ENCODE assay signal across 20 mouse cellular contexts in genomic region chr14:62884171-62884570, GRCm38 (mm10). TPM values are rescaled to one million over a fixed set of nuclear protein-coding genes. Genes with fewer than 3 reads are reported as not detected.
DNase-seq lines count a peak whose midpoint lies in the region; ATAC-seq and TF ChIP-seq lines count a peak whose summit lies in the region.
"Had no signal": no experiment of that assay in that cellular context is flagged by ENCODE, and none has a peak within 500 bp of the region (broad histone marks: within the 10 kb centered on the region; RNA-seq: fewer than 3 reads in every experiment).

No protein-coding gene starts in this region.

- no peak overlapping the region for H3K4me3 ChIP-seq in heart, adult 2 months
- no peak overlapping the region for H3K4me3 ChIP-seq in liver, adult 2 months (ENCODE audit: insufficient read depth, low read depth, low read length)
- no peak overlapping the region for H3K4me3 ChIP-seq in liver, embryonic 12.5 days
- H3K4me3 ChIP-seq: forebrain, embryonic 13.5 days; heart, embryonic 15.5 days; intestine, embryonic 15.5 days; limb, embryonic 12.5 days; midbrain, embryonic 12.5 days; neural tube, embryonic 13.5 days had no signal

- peak overlapping the region; percentile 5; the same call in 1 of the 2 replicates for H3K27ac ChIP-seq in heart, adult 2 months
- peak overlapping the region; percentile 30; the same call in 1 of the 2 replicates for H3K27ac ChIP-seq in liver, adult 2 months (replicated peaks; ENCODE audit: insufficient read depth, low read depth, low read length)
- H3K27ac ChIP-seq in liver, embryonic 12.5 days, result no peak overlapping the region; the same call in 1 of the 2 replicates
- H3K27ac ChIP-seq: forebrain, embryonic 13.5 days; heart, embryonic 15.5 days; hindbrain, embryonic 14.5 days; intestine, embryonic 15.5 days; limb, embryonic 12.5 days; macrophage; midbrain, embryonic 12.5 days; neural tube, embryonic 13.5 days had no signal

- no peak overlapping the region for H3K9ac ChIP-seq in heart, adult 2 months (ENCODE audit: low read depth, low read length)
- no peak overlapping the region for H3K9ac ChIP-seq in liver, adult 2 months (ENCODE audit: low read depth, low read length)
- H3K9ac ChIP-seq in liver, embryonic 12.5 days, result no peak overlapping the region
- H3K9ac ChIP-seq: forebrain, embryonic 13.5 days; heart, embryonic 15.5 days; hindbrain, embryonic 14.5 days; intestine, embryonic 15.5 days; limb, embryonic 12.5 days; midbrain, embryonic 12.5 days; neural tube, embryonic 13.5 days had no signal

- peaks cover 23% of the 10 kb centered on the region for H3K4me1 ChIP-seq in heart, adult 2 months (ENCODE audit: control insufficient read depth, insufficient read depth, low read length)
- peaks cover 30% of the 10 kb centered on the region for H3K4me1 ChIP-seq in liver, adult 2 months (ENCODE audit: control insufficient read depth, insufficient read depth, low read length)
- peaks cover 27% of the 10 kb centered on the region for H3K4me1 ChIP-seq in liver, embryonic 12.5 days

- peaks cover 26% of the 10 kb centered on the region for H3K36me3 ChIP-seq in heart, adult 2 months (ENCODE audit: control insufficient read depth, insufficient read depth, low read length)
- no peaks in the 10 kb centered on the region for H3K36me3 ChIP-seq in liver, adult 2 months (ENCODE audit: control insufficient read depth, insufficient read depth, low read length)
- no peaks in the 10 kb centered on the region for H3K36me3 ChIP-seq in liver, embryonic 12.5 days
- H3K36me3 ChIP-seq: heart, embryonic 15.5 days; intestine, embryonic 15.5 days; limb, embryonic 12.5 days; midbrain, embryonic 12.5 days; neural tube, embryonic 13.5 days had no signal

- no peak for DNase-seq in heart, adult 2 months
- no peak for DNase-seq in heart, postnatal 25 days (ENCODE audit: low spot score)
- DNase-seq in liver, adult 2 months (ENCODE audit: extremely low read depth, low read depth, low spot score), result peak; percentile 97
- DNase-seq in brain, adult 2 months (ENCODE audit: low read depth, low spot score), result peak; percentile 22
- peak; percentile 37 to 71 for DNase-seq in kidney, postnatal 25 days
- DNase-seq in thymus, postnatal 0 days (ENCODE audit: low spot score), result no peak
- DNase-seq: adrenal gland, adult 2 months; cerebellum, postnatal 10 days; embryo, embryonic 11 days; right cerebral cortex, postnatal 25 days; thymus, postnatal 25 days had no signal

- H3K27me3 ChIP-seq in heart, adult 2 months (ENCODE audit: control insufficient read depth, insufficient read depth, low read length), result no peaks in the 10 kb centered on the region
- no peaks in the 10 kb centered on the region for H3K27me3 ChIP-seq in liver, adult 2 months (ENCODE audit: control insufficient read depth, insufficient read depth, low read length)
- H3K27me3 ChIP-seq in liver, embryonic 12.5 days (replicated peaks), result no peaks in the 10 kb centered on the region
- H3K27me3 ChIP-seq: forebrain, embryonic 13.5 days; heart, embryonic 15.5 days; intestine, embryonic 15.5 days; limb, embryonic 12.5 days; midbrain, embryonic 12.5 days; neural tube, embryonic 13.5 days had no signal

- H3K4me2 ChIP-seq in liver, embryonic 12.5 days, result no peak overlapping the region
- H3K4me2 ChIP-seq: forebrain, embryonic 13.5 days; heart, embryonic 15.5 days; hindbrain, embryonic 14.5 days; intestine, embryonic 15.5 days; limb, embryonic 12.5 days; midbrain, embryonic 12.5 days; neural tube, embryonic 13.5 days had no signal

- H3K9me3 ChIP-seq in liver, embryonic 12.5 days (replicated peaks), result no peaks in the 10 kb centered on the region
- H3K9me3 ChIP-seq: forebrain, embryonic 13.5 days; heart, embryonic 15.5 days; intestine, embryonic 15.5 days; limb, embryonic 12.5 days; midbrain, embryonic 12.5 days; neural tube, embryonic 13.5 days had no signal

- 29% methylated on average over 5 of the region's 5 CpGs for WGBS in heart, adult 2 months
- 12% methylated on average over 5 of the region's 5 CpGs for WGBS in liver, adult 2 months
- 54% methylated on average over 5 of the region's 5 CpGs for WGBS in liver, embryonic 12.5 days (ENCODE audit: insufficient replicate concordance)

- TF ChIP-seq CTCF in heart, adult 2 months (IDR thresholded peaks at IDR 0.05), result no peak
- TF ChIP-seq CTCF in liver, adult 2 months (IDR thresholded peaks at IDR 0.05; ENCODE audit: low read depth, low read length), result no peak

- TF ChIP-seq EP300 in heart, adult 2 months (IDR thresholded peaks at IDR 0.05; ENCODE audit: insufficient read depth, low read depth, low read length), result no peak

- ATAC-seq in liver, embryonic 12.5 days, result no peak
- ATAC-seq: intestine, embryonic 15.5 days had no signal

- H3K79me2 ChIP-seq in heart, adult 2 months (replicated peaks; ENCODE audit: control insufficient read depth, insufficient read depth, low read length), result peaks cover 2% of the 10 kb centered on the region; the same call in 1 of the 2 replicates
- H3K79me2 ChIP-seq in liver, adult 2 months (ENCODE audit: control insufficient read depth, insufficient read depth, low read length), result peaks cover 31% of the 10 kb centered on the region

- intact Hi-C loops in heart, adult 2 months (cut with DNase I), result loop anchor here (5.0 kb wide), 1 partner anchor 88 kb away; no protein-coding TSS in a partner anchor
- intact Hi-C loops in heart, postnatal 25 days (cut with DNase I), result loop anchor here (2.0 kb wide), 1 partner anchor 47 kb away; no protein-coding TSS in a partner anchor

- TF ChIP-seq POLR2A in heart, adult 2 months (IDR thresholded peaks at IDR 0.05; ENCODE audit: insufficient read depth, low read depth, low read length), result no peak
- no peak for TF ChIP-seq POLR2A in liver, adult 2 months (IDR thresholded peaks at IDR 0.05; ENCODE audit: extremely low read depth, insufficient read depth, low read length)

RNA-seq across cellular contexts. Expression of gene Wdfy2, which starts 46.7 kb away (rescaled TPM):
- 1 to 10 TPM; 6.5 to 6.7 TPM for total RNA-seq in heart, adult 2 months (2021)
- polyA plus RNA-seq in heart, adult 2 months (2012; rRNA removed), result 5.0 and 8.0 TPM in 2 replicates
- total RNA-seq in heart, postnatal 25 days (2021), result 1 to 10 TPM; 6.8 to 7.7 TPM
- 10.7 and 11.5 TPM in 2 replicates for total RNA-seq in liver, adult 2 months (2014; rRNA removed)
- 4.8 and 6.1 TPM in 2 replicates for polyA plus RNA-seq in liver, adult 2 months (2012; rRNA removed)
- 3.4 and 3.6 TPM in 2 replicates for polyA plus RNA-seq in liver, embryonic 12.5 days (2016; fragmentation: Nextera tagmentation; extraction: Ambion mirVana)
- 4.2 and 5.1 TPM in 2 replicates for polyA plus RNA-seq in thymus, postnatal 0 days (2015; fragmentation: Nextera tagmentation; extraction: Ambion mirVana)

Comparison
In these comparisons a context has a peak if more than half of its experiments do, and no peak if none do; other contexts are left out.
1. DNase-seq: peak in liver, adult 2 months (single experiment), brain, adult 2 months (single experiment) and kidney, postnatal 25 days (2 of 2); none in heart, adult 2 months (0 of 2), heart, postnatal 25 days (single experiment) and thymus, postnatal 0 days (single experiment).